Mouse (Mus musculus) ES-Bruce4 (cell line): ENCODE measurements around the gene Clcn6. TPM values are rescaled to one million over a fixed set of nuclear protein-coding genes. Genes with fewer than 3 reads are reported as not detected.

Experiments
- H3K27ac ChIP-seq: 2 replicates; pipeline ENCODE4 v1.5.1; 2012; ENCODE audit warnings: low read length, inconsistent platforms; ENCODE audit not compliant: insufficient read depth
- H3K27me3 ChIP-seq: 2 replicates; pipeline ENCODE4 v1.6.1; 2012; ENCODE audit warnings: mild to moderate bottlenecking, low read length, inconsistent platforms; ENCODE audit not compliant: control insufficient read depth, poor library complexity, insufficient read depth, severe bottlenecking
- H3K36me3 ChIP-seq: 2 replicates; pipeline ENCODE4 v1.6.1; 2012; ENCODE audit warnings: inconsistent platforms, mild to moderate bottlenecking, low read length, moderate library complexity; ENCODE audit not compliant: control insufficient read depth, poor library complexity, insufficient read depth, severe bottlenecking
- H3K4me1 ChIP-seq: one replicate; pipeline ENCODE4 v1.8.1; 2011; ENCODE audit warnings: low read length; ENCODE audit not compliant: control insufficient read depth, insufficient read depth
- H3K4me3 ChIP-seq: 2 replicates; pipeline ENCODE4 v1.5.1; 2011; ENCODE audit warnings: low read depth, mild to moderate bottlenecking, low read length
- H3K9ac ChIP-seq: 2 replicates; pipeline ENCODE4 v1.6.1; 2012; ENCODE audit warnings: low read depth, mild to moderate bottlenecking, inconsistent platforms; ENCODE audit not compliant: poor library complexity, severe bottlenecking
- H3K9me3 ChIP-seq: replicated peaks from 2 replicates; pipeline ENCODE4 v1.6.1; 2012; ENCODE audit warnings: mild to moderate bottlenecking, low read length, inconsistent platforms; ENCODE audit not compliant: control insufficient read depth, poor library complexity, insufficient read depth, severe bottlenecking
- CTCF ChIP-seq: IDR thresholded peaks from one replicate; pipeline ENCODE4 v1.8.1; 2011; ENCODE audit warnings: low read depth, low read length
- EP300 ChIP-seq: IDR thresholded peaks from 2 replicates; pipeline ENCODE4 v1.6.1; 2011; ENCODE audit warnings: low read depth, low read length; ENCODE audit not compliant: insufficient read depth
- POLR2A ChIP-seq: IDR thresholded peaks from one replicate; pipeline ENCODE4 v1.8.1; 2011; ENCODE audit warnings: low read length; ENCODE audit not compliant: insufficient read depth
- polyA plus RNA-seq: library from polyadenylated mRNA; stranded (reverse); fragments of >200 nt; gene quantifications from 2 replicates; pipeline ENCODE4 v1.2.4, GENCODE M21; 2011; ENCODE audit warnings: low read depth; ENCODE audit not compliant: missing spikeins, insufficient read depth, insufficient read length

Clcn6 gene
- polyA plus RNA-seq, 1 experiment: 16.7 TPM

GRCm38 (mm10) chr4:148079944-148080596 is 41.4 kb upstream of the Clcn6 start:
- Histone ChIP-seq H3K9me3 (no peaks in the 10 kb centered on the region), H3K4me3 (no peak overlapping the region), H3K27me3 (no peaks in the 10 kb centered on the region), H3K9ac (no peak overlapping the region), H3K36me3 (peaks cover 34% of the 10 kb centered on the region), H3K4me1 (peaks cover 2% of the 10 kb centered on the region), H3K27ac (no peak overlapping the region)
- no peak for TF ChIP-seq POLR2A

- no peak overlapping the region; the same call in 1 of the 2 replicates for H3K27ac ChIP-seq
- TF ChIP-seq EP300 (no peak), CTCF (peak; percentile 66)
- peaks cover 34% of the 10 kb centered on the region for H3K36me3 ChIP-seq
- no peaks in the 10 kb centered on the region for H3K27me3 ChIP-seq
- no peak overlapping the region for H3K4me3 ChIP-seq
- H3K4me1 ChIP-seq: peaks cover 4% of the 10 kb centered on the region
- no peak overlapping the region for H3K9ac ChIP-seq
- no peaks in the 10 kb centered on the region for H3K9me3 ChIP-seq
Observed at GRCm38 (mm10) chr4:148079212-148079611, 40.6 kb upstream of the Clcn6 start.

GRCm38 (mm10) chr4:148075881-148076280 is 37.3 kb upstream of the Clcn6 start:
- H3K9ac ChIP-seq: peak overlapping the region; percentile 7; the same call in 1 of the 2 replicates
- H3K27ac ChIP-seq: no peak overlapping the region
- peaks cover 4% of the 10 kb centered on the region for H3K4me1 ChIP-seq
- H3K9me3 ChIP-seq: no peaks in the 10 kb centered on the region
- H3K36me3 ChIP-seq: peaks cover 14% of the 10 kb centered on the region
- no peak overlapping the region for H3K4me3 ChIP-seq
- no peaks in the 10 kb centered on the region for H3K27me3 ChIP-seq
- no peak for TF ChIP-seq CTCF
- no peak for TF ChIP-seq EP300
- TF ChIP-seq POLR2A: no peak

GRCm38 (mm10) chr4:148075259-148075658 is 36.6 kb upstream of the Clcn6 start:
- Histone ChIP-seq H3K27me3 (no peaks in the 10 kb centered on the region), H3K27ac (0 out of 2 replicates have a peak overlapping the region, but pooled peaks have one; percentile 0)

GRCm38 (mm10) chr4:148074521-148075189 is 36.0 kb upstream of the Clcn6 start:
- Histone ChIP-seq H3K9me3 (no peaks in the 10 kb centered on the region), H3K4me3 (peak overlapping the region; percentile 23), H3K27me3 (no peaks in the 10 kb centered on the region), H3K4me1 (peaks cover 4% of the 10 kb centered on the region), H3K36me3 (peaks cover 2% of the 10 kb centered on the region; the same call in 1 of the 2 replicates), H3K27ac (0 out of 2 replicates have a peak overlapping the region, but pooled peaks have one; percentile 0), H3K9ac (peak overlapping the region; percentile 30)
- TF ChIP-seq POLR2A (no peak), EP300 (no peak), CTCF (no peak)

More at GRCm38 (mm10) chr4:148075259-148075658, 36.6 kb upstream of the Clcn6 start:
- Histone ChIP-seq H3K4me1 (peaks cover 4% of the 10 kb centered on the region), H3K9me3 (no peaks in the 10 kb centered on the region), H3K4me3 (peak overlapping the region; percentile 23), H3K9ac (peak overlapping the region; percentile 30), H3K36me3 (peaks cover 8% of the 10 kb centered on the region)
- TF ChIP-seq CTCF (no peak), POLR2A (no peak), EP300 (no peak)

- Histone ChIP-seq H3K4me1 (peaks cover 3% of the 10 kb centered on the region), H3K27ac (no peak overlapping the region), H3K9ac (no peak overlapping the region), H3K9me3 (no peaks in the 10 kb centered on the region), H3K4me3 (no peak overlapping the region), H3K36me3 (no peaks in the 10 kb centered on the region), H3K27me3 (no peaks in the 10 kb centered on the region)
- TF ChIP-seq EP300 (no peak), POLR2A (no peak), CTCF (no peak)
Observed at GRCm38 (mm10) chr4:148071508-148071907, 32.9 kb upstream of the Clcn6 start.
